Mouse (Mus musculus): Measurements from ENCODE around the gene Spo11. TPM values are rescaled to one million over a fixed set of nuclear protein-coding genes. Genes with fewer than 3 reads are reported as not detected.

Gene Spo11
- total and polyA plus RNA-seq, 2 experiments from 2014 or later, result 0.18 TPM; not detected in 1

DNA sequence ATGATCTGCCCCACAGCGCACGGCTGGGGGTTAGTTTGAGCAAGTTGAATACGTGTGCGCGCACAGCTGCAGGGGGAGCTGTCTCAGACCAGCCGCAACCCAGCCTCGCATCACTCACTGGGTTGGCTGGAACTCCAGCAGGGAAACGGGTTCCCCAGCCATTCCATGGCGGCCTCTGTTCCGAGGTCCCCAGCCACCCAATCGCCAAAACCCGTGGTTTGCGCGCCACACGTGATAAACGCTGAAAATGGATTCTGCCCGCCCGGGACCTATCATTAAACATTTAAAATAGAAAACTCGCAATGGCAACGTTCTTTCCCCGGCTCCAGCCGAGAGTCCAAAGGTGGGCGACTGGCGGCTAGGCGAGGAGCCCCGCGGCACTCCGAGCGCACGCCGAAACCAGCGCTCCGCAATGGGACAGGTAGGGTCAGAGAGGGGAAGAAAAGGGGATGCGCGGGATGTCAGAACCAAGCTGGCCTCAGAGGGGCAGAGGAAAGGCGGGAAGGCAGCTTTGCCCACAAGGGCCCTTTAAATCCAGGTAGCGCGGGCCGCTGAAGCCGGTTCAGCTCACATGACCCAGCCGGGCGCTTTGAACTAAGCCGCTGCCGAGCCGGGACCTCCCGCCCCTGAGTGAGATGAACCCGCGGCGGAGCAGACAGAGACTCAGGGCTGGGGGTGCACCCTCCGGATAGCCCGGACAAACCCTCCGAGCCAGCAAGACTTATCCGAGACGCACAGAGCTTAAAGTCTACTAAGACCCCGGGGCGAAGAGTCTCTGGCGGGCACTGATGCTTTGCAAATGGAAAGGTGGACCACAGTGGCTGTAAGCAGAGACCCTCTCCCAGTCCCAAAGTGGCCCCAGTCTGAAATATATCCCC is 38.5 kb upstream of the Spo11 start:
- Histone ChIP-seq H3K9ac (replicated peaks; ENCODE audit: low read depth, low read length) (peak overlapping the region; percentile 66), H3K4me3 (ENCODE audit: low read depth, low read length) (peak overlapping the region; percentile 65), H3K27ac (ENCODE audit: low read depth) (peak overlapping the region; percentile 83), H3K4me1 (ENCODE audit: control insufficient read depth, insufficient read depth) (peaks cover 35% of the 10 kb centered on the region), H3K9me3 (replicated peaks; ENCODE audit: control insufficient read depth, low read length) (no peaks in the 10 kb centered on the region), H3K4me2 (ENCODE audit: low read depth, low read length) (peak overlapping the region; percentile 93), H3K36me3 (replicated peaks; ENCODE audit: control insufficient read depth, insufficient read depth, low read length) (no peaks in the 10 kb centered on the region), H3K27me3 (ENCODE audit: control insufficient read depth, insufficient read depth, low read length) (peaks cover 62% of the 10 kb centered on the region)
- peak; percentile 39 for ATAC-seq (ENCODE audit: insufficient read depth, low read depth)
- TF ChIP-seq EP300 (IDR thresholded peaks at IDR 0.05; ENCODE audit: low read depth) (no peak), CTCF (IDR thresholded peaks at IDR 0.05; ENCODE audit: low read depth) (peak; percentile 27)
- WGBS, result under 1% methylated on average over 57 of the region's 57 CpGs
- DNase-seq (ENCODE audit: low spot score), result no peak

DNA sequence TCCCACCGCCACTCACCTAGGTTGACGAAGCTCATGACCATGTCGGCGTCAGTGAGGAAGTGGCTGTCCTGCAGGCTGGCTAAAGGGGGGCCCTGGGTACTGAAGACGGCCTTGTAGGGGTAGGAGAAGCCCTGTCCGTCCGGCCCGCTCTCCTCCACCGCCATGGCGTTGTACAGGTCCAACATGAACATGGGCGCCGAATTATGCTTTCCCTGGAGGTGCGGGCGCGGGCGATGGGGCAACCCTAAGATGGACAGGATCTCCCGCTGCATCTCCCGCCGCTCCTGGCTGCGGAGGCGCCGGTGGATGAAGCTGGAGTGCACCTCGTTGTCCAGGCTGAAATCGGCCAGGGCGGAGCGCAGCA is 37.9 kb upstream of the Spo11 start:
- Histone ChIP-seq H3K9ac (replicated peaks; ENCODE audit: low read depth, low read length) (peak overlapping the region; percentile 66), H3K27ac (ENCODE audit: low read depth) (peak overlapping the region; percentile 83), H3K36me3 (replicated peaks; ENCODE audit: control insufficient read depth, insufficient read depth, low read length) (no peaks in the 10 kb centered on the region), H3K4me1 (ENCODE audit: control insufficient read depth, insufficient read depth) (peaks cover 29% of the 10 kb centered on the region), H3K9me3 (replicated peaks; ENCODE audit: control insufficient read depth, low read length) (no peaks in the 10 kb centered on the region), H3K4me2 (ENCODE audit: low read depth, low read length) (peak overlapping the region; percentile 93), H3K4me3 (ENCODE audit: low read depth, low read length) (peak overlapping the region; percentile 65), H3K27me3 (ENCODE audit: control insufficient read depth, insufficient read depth, low read length) (peaks cover 57% of the 10 kb centered on the region)
- TF ChIP-seq CTCF (IDR thresholded peaks at IDR 0.05; ENCODE audit: low read depth) (no peak), EP300 (IDR thresholded peaks at IDR 0.05; ENCODE audit: low read depth) (no peak)
- ATAC-seq (ENCODE audit: insufficient read depth, low read depth), result no peak
- WGBS, result under 1% methylated on average over 26 of the region's 26 CpGs
- no peak for DNase-seq (ENCODE audit: low spot score)

DNA sequence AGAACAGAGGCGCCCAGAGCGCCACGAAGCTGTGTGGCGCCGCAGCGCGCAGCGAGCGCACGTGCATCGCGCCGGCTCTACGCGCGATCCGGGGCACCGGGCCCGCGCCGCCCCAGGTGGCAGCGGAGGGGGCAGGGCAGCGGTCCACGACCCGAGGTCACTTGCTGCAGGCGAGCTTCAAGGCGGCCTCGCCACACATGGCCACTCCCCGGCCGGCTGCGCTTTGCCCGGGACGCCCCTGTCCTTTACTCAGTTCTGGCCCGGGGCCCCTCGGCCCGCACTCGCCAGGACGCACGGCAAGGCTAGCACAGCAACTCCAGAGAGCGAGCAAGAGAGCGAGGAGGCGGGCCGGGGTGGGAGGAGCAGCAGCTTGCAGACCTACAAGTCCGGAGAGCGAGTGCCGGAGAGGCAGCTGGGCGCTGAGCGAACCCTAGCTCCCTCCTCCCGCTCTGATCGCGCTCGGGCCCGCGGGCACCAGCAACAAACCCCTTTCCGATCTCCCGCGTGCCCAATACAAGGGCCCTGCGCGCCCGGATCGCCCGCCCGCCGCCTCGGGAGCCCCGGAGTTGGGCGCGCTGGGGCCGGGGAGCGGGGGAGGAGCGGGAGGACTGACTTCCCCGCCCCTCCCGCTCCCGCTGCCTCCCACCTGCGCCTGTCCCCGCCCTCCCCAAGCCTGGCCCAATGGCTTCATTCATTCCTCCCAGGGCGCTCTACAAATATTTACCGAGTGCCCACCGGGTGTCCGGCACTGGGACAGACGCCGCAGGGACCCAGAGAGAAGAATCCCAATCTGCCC is 37.3 kb upstream of the Spo11 start, which contains the start of gene Bmp7:
Bmp7 (minus strand) TSS at position 319 of the 796 bp plus-strand sequence.
- Histone ChIP-seq H3K36me3 (replicated peaks; ENCODE audit: control insufficient read depth, insufficient read depth, low read length) (no peaks in the 10 kb centered on the region), H3K4me3 (ENCODE audit: low read depth, low read length) (peak within 1 kb of the TSS; percentile 65), H3K9me3 (replicated peaks; ENCODE audit: control insufficient read depth, low read length) (no peaks in the 10 kb centered on the region), H3K27ac (ENCODE audit: low read depth) (peak within 1 kb of the TSS; percentile 83), H3K4me1 (ENCODE audit: control insufficient read depth, insufficient read depth) (peaks cover 24% of the 10 kb centered on the region), H3K27me3 (ENCODE audit: control insufficient read depth, insufficient read depth, low read length) (peaks cover 55% of the 10 kb centered on the region), H3K4me2 (ENCODE audit: low read depth, low read length) (peak within 1 kb of the TSS; percentile 93), H3K9ac (replicated peaks; ENCODE audit: low read depth, low read length) (peak within 1 kb of the TSS; percentile 66)
- under 1% methylated on average over 75 of the region's 82 CpGs for WGBS
- DNase-seq (ENCODE audit: low spot score) (peak; percentile 62), ATAC-seq (ENCODE audit: insufficient read depth, low read depth) (peak; percentile 73)
- no peak for TF ChIP-seq EP300 (IDR thresholded peaks at IDR 0.05; ENCODE audit: low read depth)
- no peak for TF ChIP-seq CTCF (IDR thresholded peaks at IDR 0.05; ENCODE audit: low read depth)

DNA sequence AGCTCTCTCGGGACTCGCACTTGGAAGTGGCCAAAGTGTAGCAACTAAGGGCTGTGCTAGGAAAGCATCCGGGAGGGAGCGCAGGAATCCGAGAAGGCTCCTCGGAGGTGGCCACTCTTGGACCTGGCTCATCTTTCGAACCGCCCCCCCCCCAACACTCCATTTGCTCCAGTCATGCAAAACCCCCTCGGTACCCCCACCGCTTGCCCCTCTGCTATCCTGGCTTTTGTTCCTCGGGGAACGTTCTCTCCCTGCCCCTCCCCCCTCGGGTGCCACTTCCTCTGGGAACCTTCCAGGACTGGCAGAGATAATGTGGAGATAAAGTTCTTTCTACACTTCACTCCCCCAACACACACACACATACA is 36.7 kb upstream of the Spo11 start:
- DNase-seq (ENCODE audit: low spot score), result no peak
- ATAC-seq (ENCODE audit: insufficient read depth, low read depth), result 0 out of 2 replicates have a peak, but pooled peaks have one; percentile 3
- Histone ChIP-seq H3K9me3 (replicated peaks; ENCODE audit: control insufficient read depth, low read length) (no peaks in the 10 kb centered on the region), H3K36me3 (replicated peaks; ENCODE audit: control insufficient read depth, insufficient read depth, low read length) (no peaks in the 10 kb centered on the region), H3K27ac (ENCODE audit: low read depth) (0 out of 2 replicates have a peak overlapping the region, but pooled peaks have one; percentile 83), H3K9ac (replicated peaks; ENCODE audit: low read depth, low read length) (peak overlapping the region; percentile 66; the same call in 1 of the 2 replicates), H3K4me1 (ENCODE audit: control insufficient read depth, insufficient read depth) (peaks cover 19% of the 10 kb centered on the region; the same call in 1 of the 2 replicates), H3K27me3 (ENCODE audit: control insufficient read depth, insufficient read depth, low read length) (peaks cover 50% of the 10 kb centered on the region), H3K4me3 (ENCODE audit: low read depth, low read length) (peak overlapping the region; percentile 65), H3K4me2 (ENCODE audit: low read depth, low read length) (peak overlapping the region; percentile 93)
- no peak for TF ChIP-seq CTCF (IDR thresholded peaks at IDR 0.05; ENCODE audit: low read depth)
- TF ChIP-seq EP300 (IDR thresholded peaks at IDR 0.05; ENCODE audit: low read depth), result no peak
- whole genome bisulfite sequencing, result 1% methylated on average over 13 of the region's 13 CpGs

DNA sequence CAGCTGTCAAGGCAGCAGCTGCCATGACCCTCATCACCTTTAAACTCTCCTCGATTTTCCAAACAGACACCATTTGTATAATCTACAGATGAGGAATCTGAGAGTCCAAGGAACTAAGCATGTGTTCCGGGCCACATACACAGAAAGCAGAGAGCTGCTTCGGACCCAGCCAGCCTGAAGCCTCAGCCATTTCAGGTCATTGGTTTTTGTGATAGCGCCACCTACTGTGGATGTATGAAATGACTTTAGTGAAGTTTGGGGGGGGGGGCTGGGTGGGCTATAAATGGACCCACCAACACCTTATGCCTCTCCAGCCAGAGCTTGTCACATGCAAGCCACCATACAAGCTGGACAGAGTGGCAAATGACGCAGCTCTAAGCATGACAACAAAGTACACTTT is 28.4 kb upstream of the Spo11 start:
- no peak for DNase-seq (ENCODE audit: low spot score)
- no peaks in the 10 kb centered on the region for H3K27me3 ChIP-seq (ENCODE audit: control insufficient read depth, insufficient read depth, low read length)
- WGBS, result 33% methylated on average over 5 of the region's 5 CpGs
- TF ChIP-seq CTCF (IDR thresholded peaks at IDR 0.05; ENCODE audit: low read depth) (peak; percentile 47), EP300 (IDR thresholded peaks at IDR 0.05; ENCODE audit: low read depth) (no peak)
- H3K4me3 ChIP-seq (ENCODE audit: low read depth, low read length), result no peak overlapping the region
- no peaks in the 10 kb centered on the region for H3K4me1 ChIP-seq (ENCODE audit: control insufficient read depth, insufficient read depth)
- no peaks in the 10 kb centered on the region for H3K36me3 ChIP-seq (replicated peaks; ENCODE audit: control insufficient read depth, insufficient read depth, low read length)
- ATAC-seq (ENCODE audit: insufficient read depth, low read depth), result no peak
- no peak overlapping the region for H3K9ac ChIP-seq (replicated peaks; ENCODE audit: low read depth, low read length)
- no peak overlapping the region for H3K4me2 ChIP-seq (ENCODE audit: low read depth, low read length)
- H3K9me3 ChIP-seq (replicated peaks; ENCODE audit: control insufficient read depth, low read length), result no peaks in the 10 kb centered on the region
- H3K27ac ChIP-seq (ENCODE audit: low read depth), result no peak overlapping the region
